Mouse (Mus musculus) liver, embryonic 14.5 days (tissue): ENCODE measurements around the gene H2-M10.4. TPM values are rescaled to one million over a fixed set of nuclear protein-coding genes. Genes with fewer than 3 reads are reported as not detected.

Source experiments
- ATAC-seq: fragments of 200-750 bp; cut with Nextera tagmentation; 2 replicates; pipeline ENCODE4 v1.8.0; 2017; ENCODE audit warnings: moderate number of reproducible peaks, mild to moderate bottlenecking, moderate library complexity; ENCODE audit not compliant: insufficient read depth
- DNase-seq, 3 experiments: peaks; one replicate each; pipeline ENCODE4 v3.0.0-alpha.2; 2012 to 2013; ENCODE audit warnings: low read depth in 3 of 3, low spot score in 3 of 3
- H3K27ac ChIP-seq: fragments of 300-500 bp; sonication (generic); 2 replicates; pipeline ENCODE4 v1.5.1; 2014; ENCODE audit warnings: moderate library complexity, mild to moderate bottlenecking, control low read depth, inconsistent platforms
- H3K27me3 ChIP-seq: fragments of 300-500 bp; sonication (generic); 2 replicates; pipeline ENCODE4 v1.6.1; 2014; ENCODE audit warnings: mild to moderate bottlenecking, low read length, moderate library complexity; ENCODE audit not compliant: control insufficient read depth, insufficient read depth
- H3K36me3 ChIP-seq: fragments of 300-500 bp; sonication (generic); replicated peaks from 2 replicates; pipeline ENCODE4 v1.6.1; 2014; ENCODE audit warnings: low read depth; ENCODE audit not compliant: control insufficient read depth, insufficient read depth
- H3K4me1 ChIP-seq, 2 experiments: fragments of 200-500 bp in 1 of 2; fragments of 300-500 bp in 1 of 2; sonication (generic) in 1 of 2; replicated peaks; 2 replicates each; pipeline ENCODE4 v1.6.1; 2012 to 2014; ENCODE audit warnings: antibody characterized with exemption in 1 of 2, inconsistent platforms in 1 of 2, low read length in 1 of 2; ENCODE audit not compliant: control insufficient read depth in 2 of 2, insufficient read depth in 2 of 2
- H3K4me2 ChIP-seq: fragments of 300-500 bp; sonication (generic); 2 replicates; pipeline ENCODE4 v1.6.1; 2014; ENCODE audit warnings: low read depth, mild to moderate bottlenecking, control low read depth, moderate library complexity
- H3K4me3 ChIP-seq, 2 experiments: fragments of 200-500 bp in 1 of 2; fragments of 300-500 bp in 1 of 2; sonication (generic) in 1 of 2; 2 replicates each; pipeline ENCODE4 v1.5.1; 2012 to 2014; ENCODE audit warnings: low read depth in 2 of 2, low read length in 2 of 2, mild to moderate bottlenecking in 2 of 2, control low read depth in 1 of 2, inconsistent platforms in 1 of 2, moderate library complexity in 1 of 2; ENCODE audit not compliant: insufficient read depth in 1 of 2
- H3K9ac ChIP-seq: fragments of 300-500 bp; sonication (generic); replicated peaks from 2 replicates; pipeline ENCODE4 v1.6.1; 2014; ENCODE audit warnings: mild to moderate bottlenecking, control low read depth, moderate library complexity
- H3K9me3 ChIP-seq: fragments of 300-500 bp; sonication (generic); 2 replicates; pipeline ENCODE4 v1.6.1; 2016; ENCODE audit warnings: low read length, mixed read lengths; ENCODE audit not compliant: control insufficient read depth
- CTCF ChIP-seq: IDR thresholded peaks from 2 replicates; pipeline ENCODE4 v1.5.1; 2016; ENCODE audit warnings: antibody characterized with exemption, low read depth, control low read depth
- EP300 ChIP-seq: IDR thresholded peaks from 2 replicates; pipeline ENCODE4 v1.6.1; 2016; ENCODE audit warnings: antibody characterized with exemption, low read depth
- WGBS: fragments of 180-500 bp; shearing (Covaris S2); extraction: QIAGEN DNeasy Blood & Tissue Kit; methylation state at CpG from one replicate; pipeline ENCODE4 v1.1.7; 2014; ENCODE audit not compliant: insufficient replicate concordance; 5-methylcytosine and 5-hydroxymethylcytosine counted together
- polyA plus RNA-seq, 2 experiments: library from polyadenylated mRNA; depleted of rRNA in 1 of 2; stranded (reverse) in 1 of 2; unstranded in 1 of 2; fragments of >200 nt; fragmentation: Nextera tagmentation in 1 of 2; extraction: Ambion mirVana in 1 of 2; gene quantifications; 2 replicates each; pipeline versions ENCODE4 v1.2.1 to v1.2.3; 2012 to 2014

The H2-M10.4 gene
- polyA plus RNA-seq, 2 experiments = not detected

DNA sequence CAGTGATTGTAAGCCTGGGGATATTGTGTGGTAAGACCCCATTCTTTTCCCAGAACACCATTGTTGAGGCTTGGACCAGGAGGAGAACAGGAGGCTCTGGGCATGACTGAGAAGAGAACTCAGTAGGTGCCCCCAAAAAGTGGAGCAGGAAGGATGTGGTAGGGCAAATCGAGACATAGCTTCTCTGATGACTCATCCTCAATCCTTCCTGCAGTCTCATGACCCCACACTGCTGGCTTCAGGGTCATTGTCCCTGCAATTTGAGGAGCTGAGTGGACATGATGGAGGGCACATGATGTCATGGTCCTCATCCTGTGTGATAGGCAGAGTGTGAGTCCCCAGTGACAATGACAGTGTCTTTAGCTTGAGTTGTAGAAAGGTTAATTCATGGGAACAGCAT lies 46.7 kb downstream of the H2-M10.4 start:
- H3K9ac ChIP-seq = no peak overlapping the region
- H3K27ac ChIP-seq = no peak overlapping the region
- no peak overlapping the region for H3K4me2 ChIP-seq
- TF ChIP-seq CTCF (no peak), EP300 (no peak)
- H3K27me3 ChIP-seq = no peaks in the 10 kb centered on the region
- H3K4me1 ChIP-seq = no peaks in the 10 kb centered on the region
- H3K4me3 ChIP-seq = no peak overlapping the region
- DNase-seq (no peak), ATAC-seq (no peak)
- no peaks in the 10 kb centered on the region for H3K9me3 ChIP-seq
- no peaks in the 10 kb centered on the region for H3K36me3 ChIP-seq
- WGBS = 10% methylated on average over 1 of the region's 1 CpGs

DNA sequence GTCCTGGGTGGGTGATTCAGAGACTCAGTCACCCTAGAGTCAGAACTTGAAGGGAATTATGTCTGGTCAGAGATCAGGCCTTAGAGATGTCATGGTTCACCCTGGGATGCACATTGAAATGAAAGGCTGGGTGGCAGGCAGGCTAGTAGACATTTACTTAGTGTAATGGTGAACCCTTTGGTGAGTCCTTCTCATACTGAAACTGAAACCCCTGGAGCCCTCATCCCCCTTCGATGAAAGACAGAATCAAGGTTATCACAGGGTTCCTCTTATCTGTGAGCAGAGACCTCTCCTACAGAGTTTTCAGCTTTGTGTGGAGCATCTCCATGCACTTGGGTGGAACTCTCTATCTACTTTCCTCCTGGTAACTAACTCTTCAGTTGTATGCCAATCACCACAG lies 47.8 kb downstream of the H2-M10.4 start:
- H3K27me3 ChIP-seq = no peaks in the 10 kb centered on the region
- DNase-seq (no peak), ATAC-seq (no peak)
- H3K4me3 ChIP-seq = no peak overlapping the region
- TF ChIP-seq EP300 = no peak
- no peak for TF ChIP-seq CTCF
- 37% methylated on average over 1 of the region's 1 CpGs for WGBS
- H3K4me1 ChIP-seq = no peaks in the 10 kb centered on the region
- H3K9me3 ChIP-seq = no peaks in the 10 kb centered on the region
- H3K9ac ChIP-seq = no peak overlapping the region
- H3K27ac ChIP-seq = no peak overlapping the region
- no peak overlapping the region for H3K4me2 ChIP-seq
- H3K36me3 ChIP-seq = no peaks in the 10 kb centered on the region

Other genes starting within 250 kb of the H2-M10.4 start
- 40.1 and 51.8 TPM in 2 replicates for gene Rpp21, start 204.3 kb downstream of the H2-M10.4 start, polyA plus RNA-seq (2012; rRNA removed)
- gene Rpp21, start 204.3 kb downstream of the H2-M10.4 start, polyA plus RNA-seq (2014; fragmentation: Nextera tagmentation; extraction: Ambion mirVana) = 77.9 and 84.2 TPM in 2 replicates
- gene Trim39, start 190.1 kb downstream of the H2-M10.4 start, polyA plus RNA-seq (2012; rRNA removed) = 8.0 and 11.0 TPM in 2 replicates
- gene Trim39, start 190.1 kb downstream of the H2-M10.4 start, polyA plus RNA-seq (2014; fragmentation: Nextera tagmentation; extraction: Ambion mirVana) = 3.2 and 3.4 TPM in 2 replicates
- not detected in 2 replicates for gene H2-M10.2, start 175.8 kb downstream of the H2-M10.4 start, polyA plus RNA-seq (2012; rRNA removed)
- not detected in 2 replicates for gene H2-M10.2, start 175.8 kb downstream of the H2-M10.4 start, polyA plus RNA-seq (2014; fragmentation: Nextera tagmentation; extraction: Ambion mirVana)
- gene H2-M10.1, start 136.2 kb downstream of the H2-M10.4 start, polyA plus RNA-seq (2012; rRNA removed) = not detected in 2 replicates
- gene H2-M10.1, start 136.2 kb downstream of the H2-M10.4 start, polyA plus RNA-seq (2014; fragmentation: Nextera tagmentation; extraction: Ambion mirVana) = not detected in 2 replicates
- gene H2-M10.3, start 93.9 kb downstream of the H2-M10.4 start, polyA plus RNA-seq (2012; rRNA removed) = not detected in 2 replicates
- gene H2-M10.3, start 93.9 kb downstream of the H2-M10.4 start, polyA plus RNA-seq (2014; fragmentation: Nextera tagmentation; extraction: Ambion mirVana) = not detected in 2 replicates
- gene H2-M11, start 84.7 kb upstream of the H2-M10.4 start, polyA plus RNA-seq (2012; rRNA removed) = not detected in 2 replicates
- gene H2-M11, start 84.7 kb upstream of the H2-M10.4 start, polyA plus RNA-seq (2014; fragmentation: Nextera tagmentation; extraction: Ambion mirVana) = not detected in 2 replicates
- gene H2-M9, start 180.3 kb upstream of the H2-M10.4 start, polyA plus RNA-seq (2012; rRNA removed) = not detected in 2 replicates
- not detected in 2 replicates for gene H2-M9, start 180.3 kb upstream of the H2-M10.4 start, polyA plus RNA-seq (2014; fragmentation: Nextera tagmentation; extraction: Ambion mirVana)
- gene H2-M1, start 209.9 kb upstream of the H2-M10.4 start, polyA plus RNA-seq (2012; rRNA removed) = not detected in 2 replicates
- not detected in 2 replicates for gene H2-M1, start 209.9 kb upstream of the H2-M10.4 start, polyA plus RNA-seq (2014; fragmentation: Nextera tagmentation; extraction: Ambion mirVana)